Mouse (Mus musculus) mouse embryonic stem cell (cell line): ENCODE data around the gene Kansl1.

ENCODE experiments used
- in situ Hi-C, 2 experiments: fragments of 300-500 bp; cut with MboI; formaldehyde crosslinking; loops; 1 replicate in 1 of 2; 3 replicates in 1 of 2; pipeline ENCODE4 v1.14.3; 2019 to 2020; ENCODE audit warnings: low sequenced_read_pairs in 2 of 2, low pct_unique_long_range_greater_than_20kb in 1 of 2, mixed read lengths in 1 of 2; ENCODE audit not compliant: unreplicated experiment in 1 of 2

The Kansl1 gene

DNA sequence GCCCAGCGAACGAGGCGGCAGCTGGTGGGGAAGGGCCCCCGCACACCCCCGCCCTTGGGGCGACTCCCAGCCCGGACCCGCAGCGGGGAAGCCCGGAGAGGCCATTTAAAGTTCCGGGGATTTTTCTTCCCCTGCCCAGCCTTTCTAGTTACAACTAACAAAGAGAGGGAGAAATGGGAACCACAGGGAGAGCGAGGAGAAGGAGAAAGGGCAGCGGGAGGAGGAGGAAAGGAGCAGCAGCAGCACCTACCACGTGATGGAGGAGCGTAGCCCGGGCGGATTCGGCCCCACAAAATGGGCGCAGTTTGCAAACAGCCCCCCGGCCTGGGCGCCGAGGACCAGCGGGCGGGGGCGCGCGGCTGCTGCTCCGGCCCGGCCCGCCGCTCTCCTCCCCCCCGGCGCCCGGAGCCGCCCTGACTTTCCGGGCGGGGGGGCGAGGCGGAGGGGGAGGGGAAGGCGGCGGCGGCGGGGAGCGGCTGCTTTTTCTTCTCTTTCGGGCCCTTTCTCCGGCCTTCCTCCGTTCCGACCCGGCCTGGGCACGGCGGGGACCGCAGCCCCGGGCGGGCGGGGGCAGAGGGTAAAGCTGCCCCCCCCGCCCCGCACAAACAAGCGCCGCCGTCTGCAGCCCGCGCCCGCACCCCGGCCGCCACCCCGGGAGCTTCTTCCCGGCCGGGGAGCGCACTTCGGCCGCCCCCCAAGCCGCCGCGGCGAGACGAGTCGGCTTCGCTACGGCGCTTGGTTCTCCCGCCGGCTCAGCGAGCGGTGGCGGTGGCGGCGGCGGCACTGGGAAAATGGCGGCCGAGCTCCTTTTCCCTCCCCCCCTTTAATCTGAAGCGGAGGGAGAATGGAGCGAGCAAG, 27.0 kb downstream of the Kansl1 start:
- in situ Hi-C loops, result loop anchor here (10.0 kb wide), 2 partner anchors 137 to 147 kb away; no protein-coding TSS in a partner anchor

DNA sequence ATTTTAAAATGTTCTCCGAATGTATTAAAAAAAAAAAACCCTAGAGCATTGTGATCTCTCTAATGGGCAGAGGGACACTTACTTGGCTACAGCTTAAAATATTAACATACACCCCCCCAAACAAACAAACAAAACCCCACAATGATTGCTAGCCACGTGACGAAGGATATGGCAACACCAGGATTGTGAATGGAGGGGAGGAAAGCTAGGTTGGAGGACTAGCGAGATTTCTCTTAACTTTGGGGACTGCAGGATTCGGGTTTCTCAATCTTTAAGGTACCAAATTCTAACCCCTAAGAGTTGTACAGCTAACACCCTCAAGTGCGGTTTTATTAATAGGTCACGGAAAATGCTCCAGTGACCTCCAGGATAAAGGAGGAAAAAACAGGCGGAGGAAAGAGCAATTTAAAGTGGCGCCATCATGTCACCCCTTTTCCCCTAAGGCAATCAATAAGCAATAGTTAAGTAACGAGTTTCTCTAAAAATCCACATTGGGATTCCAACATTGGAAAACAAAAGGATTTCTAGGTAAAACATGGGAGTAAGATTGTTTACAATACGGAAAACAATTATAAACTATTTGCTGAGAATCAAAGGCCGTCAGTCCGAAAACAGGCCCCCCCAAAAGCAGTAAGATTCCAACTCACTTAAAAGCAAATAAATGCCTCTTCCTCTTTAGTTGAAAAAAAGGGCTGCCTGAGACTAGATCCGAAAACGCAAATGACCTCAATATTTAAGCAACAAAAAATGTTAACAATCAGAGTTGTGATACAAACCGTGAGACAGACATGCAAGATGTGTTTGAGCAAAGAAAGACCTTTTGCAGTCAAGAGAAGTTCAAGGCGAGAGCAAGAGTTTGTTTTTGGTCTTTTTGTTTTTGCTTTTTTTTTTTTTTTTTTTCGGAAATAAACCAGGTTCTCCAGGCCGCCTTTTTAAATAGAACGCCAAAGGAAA, 27.9 kb downstream of the Kansl1 start:
- in situ Hi-C loops, result loop anchor here (10.0 kb wide), 2 partner anchors 136 to 146 kb away; no protein-coding TSS in a partner anchor

DNA sequence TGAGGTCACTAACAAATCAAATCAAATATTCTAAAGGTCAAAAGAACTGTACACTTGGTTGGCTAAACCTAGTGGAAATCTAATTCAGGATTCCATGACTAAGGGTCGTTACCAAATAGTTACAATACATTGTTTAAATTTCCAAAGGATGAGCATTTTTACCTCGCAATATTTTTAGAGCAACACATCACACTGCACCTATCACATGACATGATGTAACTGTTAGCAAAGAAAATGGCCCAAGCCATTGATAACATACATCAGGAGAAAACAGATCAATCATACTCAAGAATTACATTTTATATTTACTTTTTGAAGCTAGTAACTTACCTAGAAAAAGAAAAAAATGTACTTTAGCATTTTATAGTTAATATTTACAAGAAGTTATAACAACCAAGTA, 29.0 kb downstream of the Kansl1 start:
- in situ Hi-C loops, result loop anchor here (10.0 kb wide), 2 partner anchors 135 to 145 kb away; no protein-coding TSS in a partner anchor

DNA sequence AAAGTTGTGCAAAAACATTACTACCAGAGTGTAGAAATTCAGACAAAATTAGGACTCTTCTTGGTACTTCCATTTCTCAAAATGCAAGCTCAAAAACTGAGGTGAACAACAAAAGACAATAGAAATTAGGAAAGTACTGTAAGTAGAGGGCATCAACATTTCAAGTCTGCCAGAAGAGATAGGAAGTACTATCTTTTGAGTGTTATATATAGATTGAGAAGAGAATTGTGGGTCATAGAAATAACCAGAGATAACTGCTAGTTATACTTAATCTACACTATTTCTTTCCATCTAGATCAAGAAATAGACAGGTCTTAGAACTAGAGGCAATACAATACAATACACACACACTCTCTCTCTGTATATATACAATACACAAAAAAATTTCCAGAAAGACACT, 30.2 kb downstream of the Kansl1 start:
- in situ Hi-C loops, result no loop called here

DNA sequence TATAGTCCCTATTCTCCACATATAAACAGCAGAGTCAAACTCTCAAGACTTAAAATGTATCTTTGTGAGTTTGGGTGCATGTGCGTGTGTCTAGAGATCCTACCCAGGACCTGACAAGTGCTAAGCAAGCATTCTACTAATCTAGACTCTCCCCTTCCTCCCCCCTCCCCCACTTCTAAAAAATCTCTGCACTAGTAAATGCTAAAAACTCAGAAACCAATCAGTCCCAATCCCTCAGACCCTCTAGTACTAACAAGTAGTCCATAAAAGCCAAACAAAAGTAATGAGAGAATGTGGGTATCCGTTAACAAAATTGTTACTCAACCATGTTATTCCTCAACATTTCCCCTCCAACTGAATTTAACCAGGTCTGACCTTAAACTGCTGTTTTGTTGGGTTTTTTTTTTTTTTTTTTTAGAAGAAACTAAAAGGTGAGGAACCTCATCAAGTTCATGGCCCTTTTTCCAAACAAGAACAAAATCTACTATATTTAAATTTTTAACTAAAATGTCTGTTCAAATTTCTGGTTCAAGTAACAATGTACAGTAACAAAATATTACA, 32.2 kb downstream of the Kansl1 start:
- in situ Hi-C loops, result no loop called here

DNA sequence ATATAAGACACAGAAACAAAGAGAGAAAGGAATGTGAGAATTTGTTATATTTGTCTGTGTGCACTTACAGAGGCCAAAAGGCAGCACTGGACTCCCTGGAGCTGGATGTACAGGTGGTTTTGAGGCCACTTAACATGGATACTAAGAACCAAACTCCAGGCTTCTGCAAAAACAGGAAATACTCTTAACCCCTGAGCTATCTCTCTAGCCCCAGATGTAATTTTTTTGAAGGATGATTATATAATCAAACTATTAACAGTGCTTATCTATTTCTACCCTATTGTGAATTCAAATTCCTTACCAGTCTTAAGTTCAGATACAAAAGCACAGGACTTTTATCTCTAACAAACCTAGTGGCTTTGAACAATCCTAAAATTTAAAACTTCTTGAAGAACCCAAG, 32.9 kb downstream of the Kansl1 start:
- in situ Hi-C loops, result no loop called here

DNA sequence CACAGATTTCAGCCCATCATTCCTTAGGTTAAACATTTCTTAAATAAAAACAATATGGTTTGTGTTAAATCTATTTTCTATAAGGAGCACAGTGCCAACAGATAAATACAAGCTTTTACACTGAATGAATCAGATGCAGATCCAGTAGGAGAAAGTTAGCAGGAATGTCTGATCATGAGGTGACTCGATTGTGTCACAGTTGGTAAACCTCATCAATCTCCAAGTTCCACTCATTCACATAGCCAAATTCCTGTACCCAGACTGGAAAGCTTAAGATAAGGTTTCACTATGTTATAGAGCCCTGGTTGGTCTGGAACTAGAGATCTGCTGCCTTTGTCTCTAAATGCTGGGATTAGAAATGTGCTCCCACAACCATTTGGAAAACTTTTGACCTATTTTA, 33.5 kb downstream of the Kansl1 start:
- in situ Hi-C loops, result no loop called here

DNA sequence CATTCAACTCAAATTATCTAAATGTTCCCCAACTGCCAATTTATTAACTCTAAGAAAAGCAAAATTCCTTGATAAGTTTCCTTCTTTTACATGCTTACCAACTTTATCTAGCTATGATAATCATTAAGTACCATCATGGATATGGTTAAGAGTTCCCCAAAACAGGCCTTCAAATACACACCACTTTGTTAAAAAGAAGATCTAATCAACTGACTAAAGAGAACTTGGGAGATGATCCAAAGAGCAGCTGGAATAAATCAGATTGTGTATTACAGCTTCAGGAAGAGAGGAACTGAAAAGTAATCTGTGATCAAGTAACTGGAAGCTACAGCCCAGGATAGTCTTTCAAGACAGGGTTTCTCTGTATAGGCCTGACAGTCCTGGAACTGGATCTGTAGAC, 36.4 kb downstream of the Kansl1 start:
- in situ Hi-C loops, result no loop called here

DNA sequence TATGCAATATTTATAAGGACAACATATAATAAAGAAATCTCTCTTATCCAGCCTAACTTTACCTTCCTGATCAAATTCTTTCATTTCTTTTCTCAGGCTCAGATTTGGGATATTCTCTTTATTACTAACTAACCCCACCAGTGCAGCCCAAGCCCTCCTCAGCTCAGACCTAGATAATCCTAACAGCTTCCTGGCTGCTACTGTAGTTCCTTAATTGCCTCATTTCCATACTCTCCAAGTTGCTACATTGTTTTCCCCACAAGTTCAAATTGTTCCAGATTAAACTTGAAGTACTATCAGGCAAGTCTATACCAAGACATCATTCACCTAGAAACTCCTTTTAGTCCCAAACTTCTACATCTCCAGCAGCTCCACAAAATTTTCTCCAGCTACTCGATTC, 36.9 kb downstream of the Kansl1 start:
- in situ Hi-C loops, result no loop called here

DNA sequence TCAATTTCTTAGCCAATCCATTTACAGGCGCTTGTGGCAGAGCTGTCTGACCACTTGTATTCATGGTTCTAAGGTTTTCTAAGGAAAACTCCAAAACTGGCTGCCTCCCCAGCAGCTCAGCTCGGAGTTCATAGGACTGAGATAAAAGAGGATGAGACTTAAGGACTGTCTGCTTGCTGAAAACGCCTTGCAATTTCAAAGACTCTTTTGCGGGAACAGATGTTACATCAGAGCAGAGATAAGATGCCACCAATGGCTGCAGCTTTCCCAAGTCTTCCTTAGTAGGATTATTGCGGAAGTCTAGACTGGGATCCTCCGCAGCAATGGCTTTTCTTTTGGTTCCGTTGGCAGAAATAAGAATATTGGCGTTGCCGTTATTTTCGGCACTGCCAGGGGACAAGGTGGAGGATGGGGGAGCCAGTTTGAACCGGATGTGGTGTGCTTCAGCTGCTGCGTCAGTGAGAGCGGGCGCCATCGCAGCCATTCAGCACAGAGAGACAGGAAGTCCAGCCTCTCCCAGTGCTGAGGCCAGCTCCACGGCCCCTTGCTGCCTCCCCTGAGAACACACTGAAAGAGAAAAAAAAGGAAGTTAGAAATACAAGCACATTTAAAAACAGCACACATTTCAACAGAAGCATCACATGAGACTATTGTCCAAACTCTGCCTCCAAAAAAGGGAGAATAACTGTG, 43.8 kb downstream of the Kansl1 start:
- in situ Hi-C loops, result no loop called here

DNA sequence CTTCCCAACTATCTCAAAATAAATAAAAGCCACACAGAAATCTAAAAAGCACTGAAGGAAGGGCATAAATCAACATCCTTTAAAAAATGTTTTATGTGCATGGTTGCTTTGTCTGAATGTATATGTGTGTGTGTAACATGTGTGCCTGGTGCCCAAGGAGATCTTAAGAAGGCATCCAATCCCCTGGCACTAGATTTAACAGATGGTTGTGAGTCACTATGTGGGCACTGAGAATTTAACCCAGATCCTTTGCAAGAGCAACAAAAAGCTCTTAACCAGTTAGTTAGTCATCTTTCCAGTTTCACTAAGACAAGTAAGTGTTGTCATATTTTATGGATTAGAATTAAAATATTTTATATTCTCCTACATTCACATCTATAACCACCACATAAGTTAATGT, 56.4 kb downstream of the Kansl1 start:
- in situ Hi-C loops, result no loop called here

DNA sequence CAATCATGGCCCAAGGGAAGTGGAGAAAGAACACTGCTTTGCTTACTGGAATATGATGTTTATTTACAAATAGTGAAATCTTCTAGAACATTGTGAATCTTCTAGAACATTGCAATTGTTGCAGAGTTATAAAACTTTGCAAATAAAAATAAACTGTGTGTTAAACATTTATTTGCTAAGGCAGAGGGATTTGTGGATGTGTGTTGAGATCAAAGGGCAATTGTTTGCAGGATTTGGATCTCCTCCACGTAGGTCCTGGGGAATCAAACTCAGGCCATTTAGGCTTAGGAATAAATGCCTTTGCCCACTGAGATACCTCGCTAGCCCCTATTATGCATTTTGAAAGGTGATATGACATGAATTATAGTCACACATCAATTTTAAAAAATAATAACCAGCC, 61.3 kb downstream of the Kansl1 start:
- in situ Hi-C loops, result no loop called here

DNA sequence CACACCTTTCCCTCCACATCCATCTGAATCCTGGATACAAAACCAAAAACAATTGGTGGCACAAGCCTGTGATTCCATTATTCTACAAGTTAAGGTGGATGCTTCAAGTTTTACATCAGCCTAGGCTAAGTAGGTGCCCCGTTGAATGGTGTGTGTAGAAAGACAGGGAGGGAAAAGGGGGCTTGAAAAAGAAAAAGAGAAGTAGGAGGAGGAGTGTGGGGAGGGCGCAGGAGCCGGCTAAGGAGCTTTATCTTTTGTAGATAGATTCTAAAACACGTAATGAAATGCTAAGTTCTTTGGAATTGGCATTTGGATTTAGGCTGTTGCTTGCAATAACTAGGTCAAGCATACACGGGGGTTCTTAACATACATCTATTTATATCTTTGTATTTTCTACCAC, 67.7 kb downstream of the Kansl1 start:
- in situ Hi-C loops, result no loop called here

DNA sequence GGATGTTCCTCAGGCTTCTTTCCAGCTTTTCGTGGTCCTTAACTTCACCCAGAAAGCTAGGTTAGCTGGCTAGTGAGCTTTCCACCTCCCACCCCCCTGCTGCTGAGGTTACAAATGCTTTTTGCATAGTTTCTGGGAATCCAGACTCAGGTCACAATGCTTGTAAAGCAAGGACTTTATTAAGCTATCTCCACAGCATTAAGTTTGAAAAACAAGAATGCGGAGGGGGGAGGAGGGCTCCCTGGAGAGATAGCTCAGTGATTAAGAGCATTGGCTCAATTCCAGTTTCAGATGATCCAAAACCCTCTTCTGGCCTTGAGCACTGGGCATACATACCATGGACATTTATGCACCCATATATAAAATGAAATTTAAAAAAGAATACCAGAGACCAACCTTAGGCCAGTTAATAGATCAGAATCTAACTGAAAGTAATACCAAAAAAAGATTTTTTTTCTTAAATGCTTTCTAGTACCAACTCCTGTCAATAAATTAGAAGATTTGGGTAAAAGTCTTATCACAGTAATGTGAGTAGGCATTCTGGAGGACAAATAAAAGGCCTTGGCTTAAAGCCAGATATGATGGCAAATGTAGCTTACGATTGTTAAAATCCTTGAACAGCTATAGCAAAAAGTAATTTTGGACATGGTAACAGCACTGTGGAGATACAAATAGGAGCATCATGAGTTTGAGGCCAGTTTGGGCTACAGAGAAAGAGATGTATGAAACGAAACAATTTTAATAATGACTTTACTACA, 69.0 kb downstream of the Kansl1 start:
- in situ Hi-C loops, result no loop called here

DNA sequence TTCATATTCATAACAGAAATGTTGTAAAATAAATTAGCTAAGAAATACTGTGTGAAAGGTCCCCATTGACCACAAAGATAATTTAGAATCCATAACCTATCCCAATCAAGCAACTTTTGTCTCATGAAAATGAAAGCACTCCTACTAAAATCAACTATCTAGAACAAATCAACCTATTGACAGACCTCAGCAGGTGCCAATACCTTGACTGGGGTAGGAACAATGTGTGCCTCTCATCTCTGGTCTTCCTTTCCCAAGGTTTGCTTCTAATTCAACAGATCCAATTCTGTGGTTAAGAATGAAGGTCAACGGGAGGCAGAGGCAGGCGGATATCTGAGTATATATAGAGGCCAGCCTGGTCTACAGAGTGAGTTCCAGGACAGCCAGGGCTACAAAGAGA, 73.0 kb downstream of the Kansl1 start:
- in situ Hi-C loops, result no loop called here

DNA sequence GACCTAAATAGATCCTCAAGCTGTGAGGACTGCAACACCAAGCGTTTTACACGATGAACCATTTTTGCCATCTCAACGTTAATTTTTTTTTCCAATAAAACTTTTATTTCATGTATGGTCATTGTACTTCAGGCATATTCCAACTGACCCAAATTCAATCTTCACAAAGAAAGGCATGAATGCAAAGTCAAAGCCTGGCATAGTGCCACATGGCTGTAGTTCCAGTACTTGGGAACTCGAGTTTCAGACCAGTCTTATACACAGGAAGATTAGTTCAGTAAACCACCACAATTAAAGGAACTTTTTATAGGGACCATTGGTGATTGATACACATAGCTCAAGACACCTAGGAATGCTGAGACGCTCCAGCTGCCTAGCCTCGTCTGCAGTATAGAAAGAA, 75.5 kb downstream of the Kansl1 start:
- in situ Hi-C loops, result no loop called here

DNA sequence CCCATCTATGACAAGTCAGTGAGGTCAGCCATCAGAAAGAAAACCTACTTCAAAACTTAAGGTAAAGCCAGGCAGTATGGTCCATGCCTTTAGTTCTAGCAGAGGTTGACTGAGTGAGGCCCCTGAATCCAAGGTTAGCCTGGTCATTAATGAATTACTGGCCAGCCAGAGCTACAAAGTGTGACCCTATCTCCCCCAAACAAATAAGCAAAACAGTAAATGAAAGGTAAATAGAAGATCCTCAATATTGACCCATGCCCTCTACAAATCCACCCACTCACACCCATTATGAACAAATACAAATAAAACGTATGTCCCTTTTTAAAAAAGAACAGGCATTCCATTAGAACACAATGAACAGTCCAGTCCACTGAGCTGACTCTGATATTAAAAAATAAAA, 76.5 kb downstream of the Kansl1 start:
- in situ Hi-C loops, result no loop called here

DNA sequence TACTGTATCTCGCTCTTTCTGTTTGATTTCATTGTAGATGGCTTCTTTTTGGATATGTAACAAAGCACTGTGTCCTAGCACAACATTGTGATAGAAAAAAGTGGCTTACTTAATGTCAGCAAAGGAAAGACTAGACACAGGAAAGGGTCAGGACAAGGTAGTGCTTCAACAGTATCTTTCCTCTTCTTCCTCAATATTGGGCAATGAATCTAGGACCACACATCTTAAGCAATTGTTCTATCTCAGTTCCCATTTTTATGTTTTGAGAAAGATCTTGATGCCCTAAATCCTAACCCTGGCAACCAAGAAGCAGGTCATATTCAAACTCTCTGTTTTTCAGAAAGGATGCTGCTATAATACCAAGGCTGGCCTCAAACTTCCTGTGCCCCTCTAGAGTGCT, 81.4 kb downstream of the Kansl1 start:
- in situ Hi-C loops, result no loop called here
